Mouse (Mus musculus): ENCODE data around the gene Hist1h2ah.
"Not testable (repeated sequence)": the region's sequence is repeated elsewhere in the genome, so short reads cannot be mapped to it uniquely, and the experiment has no call there.

Gene Hist1h2ah

GRCm38 (mm10) chr13:22049041-22049440, 13.7 kb upstream of the Hist1h2ah start:
- peaks cover 49% of the 10 kb centered on the region for H3K4me1 ChIP-seq (replicated peaks; ENCODE audit: low read depth, low read length)
- H3K4me3 ChIP-seq (replicated peaks; ENCODE audit: low read length) = no peak overlapping the region
- peaks cover 8% of the 10 kb centered on the region for H3K27me3 ChIP-seq (ENCODE audit: insufficient read depth, low read length)
- no peak for TF ChIP-seq POU5F1 (IDR thresholded peaks at IDR 0.05; ENCODE audit: borderline replicate concordance, low read length)
- no peak for TF ChIP-seq NANOG (IDR thresholded peaks at IDR 0.05; ENCODE audit: borderline replicate concordance, low read length)
- TF ChIP-seq CTCF (conservative IDR thresholded peaks at IDR 0.05; ENCODE audit: low read length) = no peak
- no peaks in the 10 kb centered on the region for H3K36me3 ChIP-seq (ENCODE audit: insufficient read depth, low read length)
- no peaks in the 10 kb centered on the region for H3K9me3 ChIP-seq (ENCODE audit: low read length)

GRCm38 (mm10) chr13:22045311-22045710, 9.9 kb upstream of the Hist1h2ah start:
- Histone ChIP-seq H3K36me3 (ENCODE audit: insufficient read depth, low read length) (no peaks in the 10 kb centered on the region), H3K27me3 (ENCODE audit: insufficient read depth, low read length) (no peaks in the 10 kb centered on the region; the same call in 1 of the 2 replicates), H3K4me1 (replicated peaks; ENCODE audit: low read depth, low read length) (peaks cover 48% of the 10 kb centered on the region), H3K9me3 (ENCODE audit: low read length) (no peaks in the 10 kb centered on the region), H3K4me3 (replicated peaks; ENCODE audit: low read length) (no peak overlapping the region)
- TF ChIP-seq CTCF (conservative IDR thresholded peaks at IDR 0.05; ENCODE audit: low read length) (no peak), NANOG (IDR thresholded peaks at IDR 0.05; ENCODE audit: borderline replicate concordance, low read length) (no peak), POU5F1 (IDR thresholded peaks at IDR 0.05; ENCODE audit: borderline replicate concordance, low read length) (no peak)

- H3K27me3 ChIP-seq (ENCODE audit: insufficient read depth, low read length) = no peaks in the 10 kb centered on the region; the same call in 1 of the 2 replicates
- no peak for TF ChIP-seq CTCF (conservative IDR thresholded peaks at IDR 0.05; ENCODE audit: low read length)
- H3K4me1 ChIP-seq (replicated peaks; ENCODE audit: low read depth, low read length) = peaks cover 45% of the 10 kb centered on the region
- H3K36me3 ChIP-seq (ENCODE audit: insufficient read depth, low read length) = no peaks in the 10 kb centered on the region
- no peak overlapping the region for H3K4me3 ChIP-seq (replicated peaks; ENCODE audit: low read length)
- H3K9me3 ChIP-seq (ENCODE audit: low read length) = no peaks in the 10 kb centered on the region
These were observed 9.2 kb upstream of the Hist1h2ah start for GRCm38 (mm10) chr13:22044432-22045155.

- H3K4me3 ChIP-seq (replicated peaks; ENCODE audit: low read length) = peak overlapping the region; percentile 64
- peaks cover 48% of the 10 kb centered on the region for H3K4me1 ChIP-seq (replicated peaks; ENCODE audit: low read depth, low read length)
- H3K36me3 ChIP-seq (ENCODE audit: insufficient read depth, low read length) = no peaks in the 10 kb centered on the region
- H3K27me3 ChIP-seq (ENCODE audit: insufficient read depth, low read length) = no peaks in the 10 kb centered on the region; the same call in 1 of the 2 replicates
- H3K9me3 ChIP-seq (ENCODE audit: low read length) = no peaks in the 10 kb centered on the region
- TF ChIP-seq POU5F1 (IDR thresholded peaks at IDR 0.05; ENCODE audit: borderline replicate concordance, low read length) (no peak), CTCF (conservative IDR thresholded peaks at IDR 0.05; ENCODE audit: low read length) (peak; percentile 53), NANOG (IDR thresholded peaks at IDR 0.05; ENCODE audit: borderline replicate concordance, low read length) (no peak)
These were observed 8.4 kb upstream of the Hist1h2ah start for GRCm38 (mm10) chr13:22043503-22044431.

GRCm38 (mm10) chr13:22042568-22043502, 7.5 kb upstream of the Hist1h2ah start, which contains the start of the genes Hist1h2ag and Hist1h2bj:
Gene Hist1h2ag (minus strand): TSS chr13:22042944.
Gene Hist1h2bj (plus strand): TSS chr13:22043214.
- H3K36me3 ChIP-seq (ENCODE audit: insufficient read depth, low read length) = not testable (repeated sequence)

GRCm38 (mm10) chr13:22041651-22042567, 6.5 kb upstream of the Hist1h2ah start:
- no peaks in the 10 kb centered on the region for H3K36me3 ChIP-seq (ENCODE audit: insufficient read depth, low read length)
- peak overlapping the region; percentile 80 for H3K4me3 ChIP-seq (replicated peaks; ENCODE audit: low read length)
- no peaks in the 10 kb centered on the region for H3K27me3 ChIP-seq (ENCODE audit: insufficient read depth, low read length)
- H3K4me1 ChIP-seq (replicated peaks; ENCODE audit: low read depth, low read length) = peaks cover 49% of the 10 kb centered on the region
- no peak for TF ChIP-seq NANOG (IDR thresholded peaks at IDR 0.05; ENCODE audit: borderline replicate concordance, low read length)
- TF ChIP-seq CTCF (conservative IDR thresholded peaks at IDR 0.05; ENCODE audit: low read length) = no peak
- TF ChIP-seq POU5F1 (IDR thresholded peaks at IDR 0.05; ENCODE audit: borderline replicate concordance, low read length) = no peak
- H3K9me3 ChIP-seq (ENCODE audit: low read length) = no peaks in the 10 kb centered on the region

More at GRCm38 (mm10) chr13:22042568-22043502, 7.5 kb upstream of the Hist1h2ah start, which contains the start of the genes Hist1h2ag and Hist1h2bj:
- not testable (repeated sequence) for H3K9me3 ChIP-seq (ENCODE audit: low read length); H3K27me3 ChIP-seq (ENCODE audit: insufficient read depth, low read length)
- Histone ChIP-seq H3K4me3 (replicated peaks; ENCODE audit: low read length) (peak within 1 kb of the TSS; percentile 80), H3K4me1 (replicated peaks; ENCODE audit: low read depth, low read length) (peaks cover 44% of the 10 kb centered on the region)

- peak within 1 kb of the TSS; percentile 80 for H3K4me3 ChIP-seq (replicated peaks; ENCODE audit: low read length)
- H3K36me3 ChIP-seq (ENCODE audit: insufficient read depth, low read length); H3K27me3 ChIP-seq (ENCODE audit: insufficient read depth, low read length); H3K9me3 ChIP-seq (ENCODE audit: low read length): not testable (repeated sequence)
- peaks cover 54% of the 10 kb centered on the region for H3K4me1 ChIP-seq (replicated peaks; ENCODE audit: low read depth, low read length)
These were observed 5.8 kb upstream of the Hist1h2ah start, which contains the start of gene Hist1h4i for GRCm38 (mm10) chr13:22041142-22041536. Gene Hist1h4i (minus strand): TSS chr13:22041362.

Measured in E14TG2a.4 (cell line).